Mouse (Mus musculus): ENCODE measurements at regions not wholly inside any gene's neighbourhood (a gene's known extent, or its start where the extent isn't known, plus 50 kb on each side); places are given as distances from the start of the nearest gene placed in this dataset.

- in situ Hi-C loops (cut with MboI; ENCODE audit: low pct_ligation_motif_present, low pct_unique_long_range_greater_than_20kb, low sequenced_read_pairs): no loop called here
- H3K79me2 ChIP-seq (replicated peaks; ENCODE audit: control insufficient read depth, extremely low read depth, insufficient read depth, poor library complexity, severe bottlenecking): no peaks in the 10 kb centered on the region
- H3K9ac ChIP-seq (ENCODE audit: insufficient read depth, low read depth): no peak overlapping the region
- H3K27ac ChIP-seq (ENCODE audit: insufficient read depth, low read depth): no peak overlapping the region
- H3K4me2 ChIP-seq (ENCODE audit: insufficient read depth, low read depth, poor library complexity, severe bottlenecking): no peak overlapping the region
- no peaks in the 10 kb centered on the region for H3K4me1 ChIP-seq (ENCODE audit: control insufficient read depth in 1 of 2, insufficient read depth in 2 of 2)
- no peaks in the 10 kb centered on the region for H3K9me3 ChIP-seq (replicated peaks; ENCODE audit: low read length)
- H3K4me3 ChIP-seq (replicated peaks in 1 of 3; ENCODE audit: low read depth in 2 of 3, low read length in 2 of 3, poor library complexity in 1 of 3): no peak overlapping the region
- dilution Hi-C loops (cut with MboI; ENCODE audit: extremely low pct_ligation_motif_present, extremely low pct_unique_long_range_greater_than_20kb, low sequenced_read_pairs): no loop called here
- H3K36me3 ChIP-seq (replicated peaks in 1 of 2; ENCODE audit: control insufficient read depth in 1 of 2, insufficient read depth in 1 of 2, low read length in 1 of 2): no peaks in the 10 kb centered on the region
- H3K27me3 ChIP-seq (replicated peaks): no peaks in the 10 kb centered on the region
- TF ChIP-seq JUND (conservative IDR thresholded peaks at IDR 0.05; ENCODE audit: low read depth, low read length) (no peak), MAX (IDR thresholded peaks at IDR 0.05; ENCODE audit: low read length) (no peak), GABPA (IDR thresholded peaks at IDR 0.05; ENCODE audit: insufficient replicate concordance, low read depth, low read length) (no peak), RCOR1 (conservative IDR thresholded peaks at IDR 0.05; ENCODE audit: low read depth, low read length) (no peak), TCF12 (IDR thresholded peaks at IDR 0.05; ENCODE audit: low read depth, low read length) (no peak), CHD2 (IDR thresholded peaks at IDR 0.05; ENCODE audit: low read length) (no peak), POLR2AphosphoS2 (IDR thresholded peaks at IDR 0.05; ENCODE audit: low read depth, low read length) (no peak), ZNF384 (IDR thresholded peaks at IDR 0.05; ENCODE audit: low read depth, low read length) (no peak), USF2 (conservative IDR thresholded peaks at IDR 0.05; ENCODE audit: low read depth, low read length) (no peak), IRF4 (IDR thresholded peaks at IDR 0.05; ENCODE audit: low read depth, low read length) (no peak), MAZ (IDR thresholded peaks at IDR 0.05; ENCODE audit: low read depth, low read length) (no peak), TBP (conservative IDR thresholded peaks at IDR 0.05; ENCODE audit: low read depth, low read length) (no peak), MXI1 (IDR thresholded peaks at IDR 0.05; ENCODE audit: low read depth, low read length) (no peak), USF1 (IDR thresholded peaks at IDR 0.05; ENCODE audit: low read depth, low read length) (no peak), MYC (IDR thresholded peaks at IDR 0.05; ENCODE audit: low read depth, low read length) (no peak), ELF1 (IDR thresholded peaks at IDR 0.05; ENCODE audit: low read depth, low read length) (no peak), NRF1 (IDR thresholded peaks at IDR 0.05; ENCODE audit: low read depth, low read length) (no peak)
- no peak for DNase-seq (ENCODE audit: extremely low read depth)
Measured at GRCm38 (mm10) chr15:61342618-61343017, 419.8 kb upstream of the A1bg start.

- in situ Hi-C loops (cut with MboI; ENCODE audit: low pct_ligation_motif_present, low pct_unique_long_range_greater_than_20kb, low sequenced_read_pairs) (no loop called here), dilution Hi-C loops (cut with MboI; ENCODE audit: extremely low pct_ligation_motif_present, extremely low pct_unique_long_range_greater_than_20kb, low sequenced_read_pairs) (no loop called here)
- no peak for TF ChIP-seq MYC (IDR thresholded peaks at IDR 0.05; ENCODE audit: low read depth, low read length)
- no peaks in the 10 kb centered on the region for H3K79me2 ChIP-seq (replicated peaks; ENCODE audit: control insufficient read depth, extremely low read depth, insufficient read depth, poor library complexity, severe bottlenecking)
- no peaks in the 10 kb centered on the region for H3K9me3 ChIP-seq (replicated peaks; ENCODE audit: low read length)
- no peak for DNase-seq (ENCODE audit: extremely low read depth)
- no peak overlapping the region for H3K4me3 ChIP-seq (replicated peaks in 1 of 3; ENCODE audit: low read depth in 2 of 3, low read length in 2 of 3, poor library complexity in 1 of 3)
- no peaks in the 10 kb centered on the region for H3K36me3 ChIP-seq (replicated peaks in 1 of 2; ENCODE audit: control insufficient read depth in 1 of 2, insufficient read depth in 1 of 2, low read length in 1 of 2)
- no peak overlapping the region for H3K9ac ChIP-seq (ENCODE audit: insufficient read depth, low read depth)
- H3K27me3 ChIP-seq (replicated peaks): no peaks in the 10 kb centered on the region
- H3K4me2 ChIP-seq (ENCODE audit: insufficient read depth, low read depth, poor library complexity, severe bottlenecking): no peak overlapping the region
- no peak overlapping the region for H3K27ac ChIP-seq (ENCODE audit: insufficient read depth, low read depth)
- H3K4me1 ChIP-seq (ENCODE audit: control insufficient read depth in 1 of 2, insufficient read depth in 2 of 2): no peaks in the 10 kb centered on the region
Measured at GRCm38 (mm10) chr15:61327925-61328324, 405.1 kb upstream of the A1bg start.

All from CH12.LX (cell line).